Mouse (Mus musculus): ENCODE results near the gene Camk1d. TPM values are rescaled to one million over a fixed set of nuclear protein-coding genes. Genes with fewer than 3 reads are reported as not detected.

Gene Camk1d
- polyA plus RNA-seq, 1 experiment from 2014 or later = 1.3 TPM

- Histone ChIP-seq H3K9ac (no peak overlapping the region), H3K4me2 (no peak overlapping the region), H3K9me3 (replicated peaks) (no peaks in the 10 kb centered on the region), H3K4me3 (no peak overlapping the region), H3K27me3 (replicated peaks) (no peaks in the 10 kb centered on the region), H3K4me1 (no peaks in the 10 kb centered on the region), H3K36me3 (no peaks in the 10 kb centered on the region), H3K27ac (no peak overlapping the region)
- WGBS (ENCODE audit: insufficient replicate concordance) = 61% methylated on average over 10 of the region's 10 CpGs
- no peak for ATAC-seq
These were observed 62.9 kb downstream of the Camk1d start for GRCm38 (mm10) chr2:5651285-5651870.

- no peak overlapping the region for H3K4me3 ChIP-seq
- WGBS (ENCODE audit: insufficient replicate concordance) = 79% methylated on average over 5 of the region's 5 CpGs
- H3K4me1 ChIP-seq = no peaks in the 10 kb centered on the region
- no peak for ATAC-seq
- H3K27ac ChIP-seq = no peak overlapping the region
- H3K36me3 ChIP-seq = no peaks in the 10 kb centered on the region
- no peak overlapping the region for H3K4me2 ChIP-seq
- H3K27me3 ChIP-seq (replicated peaks) = no peaks in the 10 kb centered on the region
- no peak overlapping the region for H3K9ac ChIP-seq
- H3K9me3 ChIP-seq (replicated peaks) = no peaks in the 10 kb centered on the region
These were observed 65.1 kb downstream of the Camk1d start for GRCm38 (mm10) chr2:5649226-5649625.

DNA sequence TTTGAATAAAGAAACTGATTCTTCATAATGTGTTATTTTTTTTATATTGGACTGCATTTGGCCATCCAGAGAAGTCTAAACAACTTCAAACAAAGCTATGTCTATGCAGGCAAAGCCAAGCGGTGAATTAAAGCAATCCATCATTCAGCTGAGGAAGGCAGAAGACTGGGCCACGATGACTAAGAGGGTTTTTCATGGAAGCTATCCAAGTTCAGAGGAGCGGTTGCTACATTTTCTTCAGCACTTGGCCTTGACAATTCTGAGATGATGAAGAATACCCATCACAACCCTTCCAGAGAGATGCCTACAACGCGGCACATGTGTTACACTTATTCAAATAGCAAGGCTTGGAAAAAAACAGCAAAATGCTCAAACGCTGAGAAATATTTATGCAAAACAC lies 65.6 kb downstream of the Camk1d start:
- Histone ChIP-seq H3K4me1 (no peaks in the 10 kb centered on the region; the same call in 1 of the 2 replicates), H3K4me2 (no peak overlapping the region), H3K27ac (no peak overlapping the region), H3K36me3 (no peaks in the 10 kb centered on the region), H3K4me3 (no peak overlapping the region), H3K27me3 (replicated peaks) (no peaks in the 10 kb centered on the region), H3K9me3 (replicated peaks) (no peaks in the 10 kb centered on the region), H3K9ac (no peak overlapping the region)
- WGBS (ENCODE audit: insufficient replicate concordance) = 71% methylated on average over 6 of the region's 6 CpGs
- ATAC-seq = no peak

GRCm38 (mm10) chr2:5646322-5646721 lies 68.0 kb downstream of the Camk1d start:
- Histone ChIP-seq H3K4me1 (peaks cover 12% of the 10 kb centered on the region; the same call in 1 of the 2 replicates), H3K4me2 (no peak overlapping the region), H3K27me3 (replicated peaks) (no peaks in the 10 kb centered on the region), H3K27ac (no peak overlapping the region), H3K9ac (no peak overlapping the region), H3K9me3 (replicated peaks) (no peaks in the 10 kb centered on the region), H3K36me3 (no peaks in the 10 kb centered on the region), H3K4me3 (no peak overlapping the region)
- 68% methylated on average over 5 of the region's 5 CpGs for WGBS (ENCODE audit: insufficient replicate concordance)
- ATAC-seq = no peak

DNA sequence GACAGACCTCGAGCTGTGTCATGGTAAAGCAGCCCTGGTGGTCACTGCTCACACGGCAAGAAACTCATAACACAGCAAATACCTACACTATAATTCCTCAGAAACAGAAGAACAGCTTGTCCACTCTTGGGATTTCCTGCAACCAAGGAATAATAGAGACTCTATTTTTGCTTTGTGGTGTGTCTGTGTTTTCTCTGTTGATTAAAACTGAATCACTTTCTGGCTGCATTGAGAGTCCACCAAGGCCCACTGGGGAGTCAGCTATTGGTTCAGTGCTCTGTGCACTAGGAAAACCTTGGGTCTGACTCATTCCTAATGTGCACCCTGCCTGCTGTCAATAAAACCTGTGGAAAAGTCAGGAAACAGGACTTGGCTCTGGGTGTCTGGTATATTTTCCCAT lies 68.7 kb downstream of the Camk1d start:
- ATAC-seq = no peak
- H3K27ac ChIP-seq = no peak overlapping the region
- 51% methylated on average over 2 of the region's 2 CpGs for WGBS (ENCODE audit: insufficient replicate concordance)
- no peak overlapping the region for H3K9ac ChIP-seq
- no peak overlapping the region for H3K4me3 ChIP-seq
- no peaks in the 10 kb centered on the region for H3K27me3 ChIP-seq (replicated peaks)
- H3K4me1 ChIP-seq = peaks cover 12% of the 10 kb centered on the region; the same call in 1 of the 2 replicates
- no peak overlapping the region for H3K4me2 ChIP-seq
- no peaks in the 10 kb centered on the region for H3K36me3 ChIP-seq
- H3K9me3 ChIP-seq (replicated peaks) = no peaks in the 10 kb centered on the region

DNA sequence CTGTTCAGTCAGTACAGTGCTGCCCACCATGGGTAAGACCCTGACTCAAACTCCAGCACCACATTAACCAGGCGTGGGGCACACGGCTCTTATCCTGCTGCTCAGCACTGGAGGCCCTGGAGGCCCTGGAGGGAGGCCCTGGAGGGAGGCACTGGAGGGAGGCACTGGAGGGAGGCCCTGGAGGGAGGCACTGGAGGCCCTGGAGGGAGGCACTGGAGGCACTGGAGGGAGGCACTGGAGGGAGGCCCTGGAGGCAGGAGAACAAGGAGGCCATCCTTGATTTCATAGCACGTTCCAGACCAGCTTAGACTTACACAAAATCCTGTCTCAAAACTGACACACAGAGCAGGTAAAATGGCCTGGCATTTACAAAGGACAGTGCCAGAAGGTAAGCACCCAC lies 70.4 kb downstream of the Camk1d start:
- Histone ChIP-seq H3K9ac (no peak overlapping the region), H3K4me1 (peaks cover 12% of the 10 kb centered on the region; the same call in 1 of the 2 replicates), H3K27ac (no peak overlapping the region), H3K4me3 (no peak overlapping the region), H3K9me3 (replicated peaks) (no peaks in the 10 kb centered on the region), H3K36me3 (no peaks in the 10 kb centered on the region), H3K4me2 (no peak overlapping the region), H3K27me3 (replicated peaks) (no peaks in the 10 kb centered on the region)
- WGBS (ENCODE audit: insufficient replicate concordance) = 64% methylated on average over 3 of the region's 3 CpGs
- ATAC-seq = no peak

- ATAC-seq = no peak
- Histone ChIP-seq H3K36me3 (no peaks in the 10 kb centered on the region), H3K9me3 (replicated peaks) (no peaks in the 10 kb centered on the region), H3K4me1 (peaks cover 12% of the 10 kb centered on the region; the same call in 1 of the 2 replicates), H3K27ac (no peak overlapping the region), H3K27me3 (replicated peaks) (no peaks in the 10 kb centered on the region), H3K4me2 (no peak overlapping the region), H3K4me3 (no peak overlapping the region), H3K9ac (no peak overlapping the region)
- 54% methylated on average over 7 of the region's 7 CpGs for WGBS (ENCODE audit: insufficient replicate concordance)
These were observed 71.1 kb downstream of the Camk1d start for GRCm38 (mm10) chr2:5643226-5643625.

GRCm38 (mm10) chr2:5642624-5643023 lies 71.7 kb downstream of the Camk1d start:
- H3K27me3 ChIP-seq (replicated peaks) = no peaks in the 10 kb centered on the region
- H3K27ac ChIP-seq = no peak overlapping the region
- H3K4me1 ChIP-seq = peaks cover 12% of the 10 kb centered on the region; the same call in 1 of the 2 replicates
- WGBS (ENCODE audit: insufficient replicate concordance) = 10% methylated on average over 5 of the region's 5 CpGs
- H3K4me2 ChIP-seq = 0 out of 2 replicates have a peak overlapping the region, but pooled peaks have one; percentile 3
- no peak overlapping the region for H3K4me3 ChIP-seq
- no peaks in the 10 kb centered on the region for H3K9me3 ChIP-seq (replicated peaks)
- H3K9ac ChIP-seq = no peak overlapping the region
- no peak for ATAC-seq
- no peaks in the 10 kb centered on the region for H3K36me3 ChIP-seq

DNA sequence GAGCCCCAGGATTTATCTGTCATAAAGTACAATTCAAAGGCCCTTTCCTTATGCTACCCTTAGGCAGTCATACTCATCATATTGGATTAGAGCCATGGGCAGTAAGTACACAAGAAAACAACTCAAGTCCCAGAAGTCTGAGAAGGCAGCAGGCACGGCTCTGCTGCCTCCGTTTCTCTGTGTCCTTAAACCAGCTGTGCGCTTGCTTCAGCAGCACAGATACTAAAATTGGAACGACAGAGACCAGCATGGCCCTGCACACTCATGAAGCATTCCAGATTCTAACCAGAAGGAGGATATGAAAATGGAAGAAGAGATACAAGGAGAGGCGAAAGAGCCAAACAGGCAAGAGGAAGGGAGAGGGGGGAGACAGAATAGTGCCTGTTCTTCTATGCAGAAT lies 72.6 kb downstream of the Camk1d start:
- 47% methylated on average over 5 of the region's 5 CpGs for WGBS (ENCODE audit: insufficient replicate concordance)
- no peak overlapping the region for H3K4me3 ChIP-seq
- no peaks in the 10 kb centered on the region for H3K9me3 ChIP-seq (replicated peaks)
- no peak overlapping the region for H3K27ac ChIP-seq
- H3K9ac ChIP-seq = no peak overlapping the region
- no peaks in the 10 kb centered on the region for H3K27me3 ChIP-seq (replicated peaks)
- no peak for ATAC-seq
- H3K4me1 ChIP-seq = peaks cover 12% of the 10 kb centered on the region; the same call in 1 of the 2 replicates
- H3K4me2 ChIP-seq = no peak overlapping the region
- H3K36me3 ChIP-seq = no peaks in the 10 kb centered on the region

DNA sequence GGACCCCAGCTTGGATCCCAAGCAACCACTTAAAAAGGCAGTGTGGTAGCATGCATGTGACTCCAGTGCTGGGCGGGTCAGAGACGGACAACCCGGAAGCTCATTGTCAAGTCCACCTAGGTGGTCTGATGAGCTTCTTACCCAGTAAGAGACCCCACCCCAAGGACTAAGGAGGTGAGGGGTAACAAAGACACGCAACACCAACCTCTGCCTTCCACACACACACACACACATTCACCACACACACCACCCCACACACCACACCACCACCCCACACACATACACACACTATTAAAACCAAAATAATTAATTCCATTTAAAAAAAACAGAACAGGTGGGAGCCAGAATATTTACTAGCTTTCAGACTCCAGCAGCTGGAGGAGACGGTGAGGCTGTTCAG lies 73.7 kb downstream of the Camk1d start:
- WGBS (ENCODE audit: insufficient replicate concordance) = 74% methylated on average over 5 of the region's 5 CpGs
- no peak for ATAC-seq
- H3K4me1 ChIP-seq = peaks cover 12% of the 10 kb centered on the region; the same call in 1 of the 2 replicates
- no peak overlapping the region for H3K9ac ChIP-seq
- no peaks in the 10 kb centered on the region for H3K27me3 ChIP-seq (replicated peaks)
- H3K27ac ChIP-seq = no peak overlapping the region
- no peaks in the 10 kb centered on the region for H3K9me3 ChIP-seq (replicated peaks)
- H3K4me2 ChIP-seq = no peak overlapping the region
- no peak overlapping the region for H3K4me3 ChIP-seq
- no peaks in the 10 kb centered on the region for H3K36me3 ChIP-seq

DNA sequence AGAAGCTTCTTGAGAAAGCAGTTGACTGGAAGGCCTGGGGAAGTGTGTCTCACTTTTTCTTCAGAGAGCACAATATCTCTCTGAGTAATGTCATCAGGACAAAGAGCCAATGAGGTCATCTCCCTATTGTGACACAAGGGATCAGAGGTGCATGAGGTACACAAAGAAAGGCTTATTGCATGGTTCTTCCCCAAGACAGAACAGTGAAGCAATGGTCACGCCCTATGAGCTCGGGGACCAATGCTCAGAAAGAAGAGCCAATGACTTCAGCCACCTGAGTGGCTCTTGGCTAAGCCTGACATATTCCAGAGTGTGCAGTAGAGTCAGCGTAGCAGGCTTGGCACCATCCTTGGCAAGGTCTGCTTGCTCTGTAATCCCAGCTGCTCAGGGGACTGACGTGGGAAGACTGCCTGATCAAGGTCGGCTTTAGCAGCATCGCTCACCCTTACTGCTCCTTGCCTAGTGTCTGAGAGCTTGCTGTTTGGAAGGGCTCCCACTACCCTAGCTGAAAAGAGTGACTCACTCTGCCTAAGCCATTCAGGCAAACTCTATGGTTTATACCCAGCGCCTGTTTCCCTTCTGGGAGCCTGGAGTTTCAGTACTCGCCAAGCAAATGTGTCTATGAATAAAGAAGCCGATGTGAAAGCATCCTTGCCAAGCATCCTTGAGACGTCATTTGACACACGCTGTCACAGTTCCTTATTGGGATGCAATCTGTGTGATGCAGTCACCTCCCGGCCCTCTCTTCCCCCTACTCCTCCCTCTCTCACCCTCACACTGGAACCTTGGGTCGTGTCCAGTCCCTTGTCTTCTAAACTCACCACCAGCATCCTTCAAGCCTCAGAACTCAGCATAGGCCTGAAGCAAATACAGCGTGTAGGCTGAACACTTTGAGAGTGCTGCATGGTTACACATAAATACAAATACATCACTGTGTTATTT lies 77.2 kb downstream of the Camk1d start:
- Histone ChIP-seq H3K4me1 (no peaks in the 10 kb centered on the region), H3K9ac (no peak overlapping the region), H3K4me2 (no peak overlapping the region), H3K27me3 (replicated peaks) (no peaks in the 10 kb centered on the region), H3K27ac (no peak overlapping the region), H3K36me3 (no peaks in the 10 kb centered on the region), H3K4me3 (no peak overlapping the region), H3K9me3 (replicated peaks) (no peaks in the 10 kb centered on the region)
- 72% methylated on average over 14 of the region's 14 CpGs for WGBS (ENCODE audit: insufficient replicate concordance)
- no peak for ATAC-seq

DNA sequence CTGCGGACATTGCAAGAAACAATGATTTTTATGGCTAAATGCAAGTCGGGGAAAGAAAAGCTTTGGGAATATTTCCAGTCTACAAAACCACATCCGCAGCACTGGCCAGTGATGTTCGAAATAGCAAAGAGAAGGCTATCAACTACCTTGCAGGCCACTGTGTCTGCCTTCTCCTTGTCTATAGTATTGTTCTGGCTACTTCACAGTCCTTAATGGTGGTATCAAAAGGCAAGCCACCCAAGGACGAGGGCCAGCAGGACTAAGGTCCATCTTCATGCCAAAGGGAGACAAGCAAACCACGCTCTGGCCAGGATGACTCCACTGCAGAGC lies 82.0 kb downstream of the Camk1d start:
- no peak overlapping the region for H3K27ac ChIP-seq
- H3K27me3 ChIP-seq (replicated peaks) = no peaks in the 10 kb centered on the region
- no peak overlapping the region for H3K4me3 ChIP-seq
- no peak overlapping the region for H3K4me2 ChIP-seq
- no peaks in the 10 kb centered on the region for H3K9me3 ChIP-seq (replicated peaks)
- no peaks in the 10 kb centered on the region for H3K36me3 ChIP-seq
- ATAC-seq = no peak
- 72% methylated on average over 6 of the region's 6 CpGs for WGBS (ENCODE audit: insufficient replicate concordance)
- H3K4me1 ChIP-seq = 0 out of 2 replicates have a peak, but pooled peaks cover 3% of the 10 kb centered on the region
- no peak overlapping the region for H3K9ac ChIP-seq

All from liver, embryonic 12.5 days (tissue).